Mouse (Mus musculus): ENCODE results near the gene Coq10a. TPM values are rescaled to one million over a fixed set of nuclear protein-coding genes. Genes with fewer than 3 reads are reported as not detected.

Coq10a gene
- total RNA-seq (2014; rRNA removed) (26.9 and 42.1 TPM in 2 replicates), polyA plus RNA-seq (2015; fragmentation: Nextera tagmentation; extraction: Ambion mirVana) (50.8 and 52.1 TPM in 2 replicates)

GRCm38 (mm10) chr10:128368402-128369217, at the start of gene Coq10a:
TSS of gene Coq10a (minus strand) at chr10:128368997.
- TF ChIP-seq CTCF (IDR thresholded peaks at IDR 0.05; ENCODE audit: low read depth), result no peak
- WGBS, result under 1% methylated on average over 81 of the region's 87 CpGs
- peaks cover 2% of the 10 kb centered on the region; the same call in 1 of the 2 replicates for H3K36me3 ChIP-seq (ENCODE audit: insufficient read depth, low read length)
- peak; percentile 97 for ATAC-seq
- DNase-seq (ENCODE audit: low spot score), result peak; percentile 96
- H3K4me2 ChIP-seq (ENCODE audit: low read depth, low read length), result peak within 1 kb of the TSS; percentile 90
- H3K4me1 ChIP-seq (ENCODE audit: insufficient read depth, low read length), result peaks cover 15% of the 10 kb centered on the region
- peak within 1 kb of the TSS; percentile 76 for H3K9ac ChIP-seq (replicated peaks; ENCODE audit: low read length)
- peak within 1 kb of the TSS; percentile 95 for H3K27ac ChIP-seq
- peak within 1 kb of the TSS; percentile 62 for H3K4me3 ChIP-seq (ENCODE audit: low read length)
- no peaks in the 10 kb centered on the region for H3K9me3 ChIP-seq (ENCODE audit: low read length)
- H3K27me3 ChIP-seq (ENCODE audit: insufficient read depth, low read length), result no peaks in the 10 kb centered on the region

GRCm38 (mm10) chr10:128414848-128415247, 46.1 kb upstream of the Coq10a start:
- Histone ChIP-seq H3K9me3 (ENCODE audit: low read length) (no peaks in the 10 kb centered on the region), H3K4me1 (ENCODE audit: insufficient read depth, low read length) (peaks cover 15% of the 10 kb centered on the region), H3K27me3 (ENCODE audit: insufficient read depth, low read length) (no peaks in the 10 kb centered on the region), H3K4me3 (ENCODE audit: low read length) (no peak overlapping the region), H3K27ac (no peak overlapping the region), H3K9ac (replicated peaks; ENCODE audit: low read length) (no peak overlapping the region), H3K4me2 (ENCODE audit: low read depth, low read length) (no peak overlapping the region), H3K36me3 (ENCODE audit: insufficient read depth, low read length) (peaks cover 19% of the 10 kb centered on the region)
- DNase-seq (ENCODE audit: low spot score) (no peak), ATAC-seq (no peak)
- WGBS, result 98% methylated on average over 5 of the region's 5 CpGs
- no peak for TF ChIP-seq CTCF (IDR thresholded peaks at IDR 0.05; ENCODE audit: low read depth)

- no peak overlapping the region for H3K27ac ChIP-seq
- no peak for DNase-seq (ENCODE audit: low spot score)
- 48% methylated on average over 1 of the region's 1 CpGs for WGBS
These were observed 44.3 kb upstream of the Coq10a start for GRCm38 (mm10) chr10:128413076-128413475.

GRCm38 (mm10) chr10:128412558-128412957, 43.8 kb upstream of the Coq10a start:
- Histone ChIP-seq H3K4me1 (ENCODE audit: insufficient read depth, low read length) (peaks cover 20% of the 10 kb centered on the region), H3K36me3 (ENCODE audit: insufficient read depth, low read length) (peaks cover 7% of the 10 kb centered on the region), H3K9me3 (ENCODE audit: low read length) (no peaks in the 10 kb centered on the region), H3K27ac (peak overlapping the region; percentile 96; the same call in 1 of the 2 replicates), H3K27me3 (ENCODE audit: insufficient read depth, low read length) (no peaks in the 10 kb centered on the region), H3K4me2 (ENCODE audit: low read depth, low read length) (peak overlapping the region; percentile 95), H3K4me3 (ENCODE audit: low read length) (peak overlapping the region; percentile 96), H3K9ac (replicated peaks; ENCODE audit: low read length) (peak overlapping the region; percentile 94)
- ATAC-seq, result no peak
- DNase-seq (ENCODE audit: low spot score), result no peak
- 16% methylated on average over 1 of the region's 1 CpGs for WGBS
- TF ChIP-seq CTCF (IDR thresholded peaks at IDR 0.05; ENCODE audit: low read depth), result no peak

More at GRCm38 (mm10) chr10:128413076-128413475, 44.3 kb upstream of the Coq10a start:
- Histone ChIP-seq H3K9me3 (ENCODE audit: low read length) (no peaks in the 10 kb centered on the region), H3K9ac (replicated peaks; ENCODE audit: low read length) (peak overlapping the region; percentile 18; the same call in 1 of the 2 replicates), H3K4me2 (ENCODE audit: low read depth, low read length) (peak overlapping the region; percentile 95), H3K4me3 (ENCODE audit: low read length) (no peak overlapping the region), H3K4me1 (ENCODE audit: insufficient read depth, low read length) (peaks cover 20% of the 10 kb centered on the region), H3K36me3 (ENCODE audit: insufficient read depth, low read length) (peaks cover 7% of the 10 kb centered on the region), H3K27me3 (ENCODE audit: insufficient read depth, low read length) (no peaks in the 10 kb centered on the region)
- TF ChIP-seq CTCF (IDR thresholded peaks at IDR 0.05; ENCODE audit: low read depth), result no peak
- ATAC-seq, result no peak

- Histone ChIP-seq H3K4me2 (ENCODE audit: low read depth, low read length) (peak overlapping the region; percentile 95), H3K9ac (replicated peaks; ENCODE audit: low read length) (peak overlapping the region; percentile 94), H3K9me3 (ENCODE audit: low read length) (no peaks in the 10 kb centered on the region), H3K27me3 (ENCODE audit: insufficient read depth, low read length) (no peaks in the 10 kb centered on the region), H3K36me3 (ENCODE audit: insufficient read depth, low read length) (peaks cover 10% of the 10 kb centered on the region), H3K4me3 (ENCODE audit: low read length) (peak overlapping the region; percentile 96), H3K27ac (peak overlapping the region; percentile 96), H3K4me1 (ENCODE audit: insufficient read depth, low read length) (peaks cover 20% of the 10 kb centered on the region)
- WGBS, result 0% methylated on average over 14 of the region's 14 CpGs
- ATAC-seq (no peak), DNase-seq (ENCODE audit: low spot score) (peak; percentile 74)
- no peak for TF ChIP-seq CTCF (IDR thresholded peaks at IDR 0.05; ENCODE audit: low read depth)
These were observed 43.2 kb upstream of the Coq10a start for GRCm38 (mm10) chr10:128412055-128412381.

- under 1% methylated on average over 50 of the region's 50 CpGs for WGBS
- Histone ChIP-seq H3K4me1 (ENCODE audit: insufficient read depth, low read length) (peaks cover 20% of the 10 kb centered on the region), H3K4me2 (ENCODE audit: low read depth, low read length) (peak within 1 kb of the TSS; percentile 95), H3K36me3 (ENCODE audit: insufficient read depth, low read length) (peaks cover 10% of the 10 kb centered on the region), H3K27me3 (ENCODE audit: insufficient read depth, low read length) (no peaks in the 10 kb centered on the region), H3K4me3 (ENCODE audit: low read length) (peak within 1 kb of the TSS; percentile 96), H3K27ac (peak within 1 kb of the TSS; percentile 96), H3K9me3 (ENCODE audit: low read length) (no peaks in the 10 kb centered on the region), H3K9ac (replicated peaks; ENCODE audit: low read length) (peak within 1 kb of the TSS; percentile 94)
- DNase-seq (ENCODE audit: low spot score) (peak; percentile 99), ATAC-seq (peak; percentile 91)
- no peak for TF ChIP-seq CTCF (IDR thresholded peaks at IDR 0.05; ENCODE audit: low read depth)
These were observed 42.6 kb upstream of the Coq10a start, which contains the start of the genes Nabp2 and Rnf41 for GRCm38 (mm10) chr10:128411211-128412054. TSS of gene Nabp2 (minus strand) at chr10:128411492. TSS of gene Rnf41 (plus strand) at chr10:128411657.

Measured in hindbrain, postnatal 0 days (tissue).